Mouse (Mus musculus): ENCODE measurements around the gene Unc93a. TPM values are rescaled to one million over a fixed set of nuclear protein-coding genes. Genes with fewer than 3 reads are reported as not detected.
"Not testable (repeated sequence)": the region's sequence is repeated elsewhere in the genome, so short reads cannot be mapped to it uniquely, and the experiment has no call there.

Gene Unc93a
- total and polyA plus RNA-seq, 3 experiments = 0.55 to 2.7 (median 2.4) TPM

- DNase-seq (ENCODE audit: extremely low read depth); H3K36me3 ChIP-seq (replicated peaks in 1 of 2; ENCODE audit: control insufficient read depth in 1 of 2, insufficient read depth in 1 of 2, low read length in 1 of 2); H3K9ac ChIP-seq (ENCODE audit: insufficient read depth, low read depth); H3K4me1 ChIP-seq (ENCODE audit: control insufficient read depth in 1 of 2, insufficient read depth in 2 of 2); H3K4me3 ChIP-seq (replicated peaks in 1 of 3; ENCODE audit: low read depth in 2 of 3, low read length in 2 of 3, poor library complexity in 1 of 3); H3K9me3 ChIP-seq (replicated peaks; ENCODE audit: low read length); H3K27ac ChIP-seq (ENCODE audit: insufficient read depth, low read depth); dilution Hi-C loops (cut with MboI; ENCODE audit: extremely low pct_ligation_motif_present, extremely low pct_unique_long_range_greater_than_20kb, low sequenced_read_pairs); H3K4me2 ChIP-seq (ENCODE audit: insufficient read depth, low read depth, poor library complexity, severe bottlenecking); H3K79me2 ChIP-seq (replicated peaks; ENCODE audit: control insufficient read depth, extremely low read depth, insufficient read depth, poor library complexity, severe bottlenecking); in situ Hi-C loops (cut with MboI; ENCODE audit: low pct_ligation_motif_present, low pct_unique_long_range_greater_than_20kb, low sequenced_read_pairs); H3K27me3 ChIP-seq (replicated peaks): not testable (repeated sequence)
- TF ChIP-seq SMC3 (IDR thresholded peaks at IDR 0.05; ENCODE audit: low read depth, low read length) (peak; percentile 28; the same call in 1 of the 2 replicates), CTCF (conservative IDR thresholded peaks at IDR 0.05 in 1 of 2, IDR thresholded peaks at IDR 0.05 in 1 of 2; ENCODE audit: low read depth in 2 of 2, low read length in 2 of 2) (peak in 1 of 2 experiments; percentile 36; a peak in 1 of 4 replicates)
These were observed 7.4 kb downstream of the Unc93a start for GRCm38 (mm10) chr17:13124241-13124640.

- H3K9ac ChIP-seq (ENCODE audit: insufficient read depth, low read depth); H3K36me3 ChIP-seq (replicated peaks in 1 of 2; ENCODE audit: control insufficient read depth in 1 of 2, insufficient read depth in 1 of 2, low read length in 1 of 2); H3K79me2 ChIP-seq (replicated peaks; ENCODE audit: control insufficient read depth, extremely low read depth, insufficient read depth, poor library complexity, severe bottlenecking); H3K27me3 ChIP-seq (replicated peaks); DNase-seq (ENCODE audit: extremely low read depth); in situ Hi-C loops (cut with MboI; ENCODE audit: low pct_ligation_motif_present, low pct_unique_long_range_greater_than_20kb, low sequenced_read_pairs); H3K4me2 ChIP-seq (ENCODE audit: insufficient read depth, low read depth, poor library complexity, severe bottlenecking); H3K4me1 ChIP-seq (ENCODE audit: control insufficient read depth in 1 of 2, insufficient read depth in 2 of 2); H3K9me3 ChIP-seq (replicated peaks; ENCODE audit: low read length); dilution Hi-C loops (cut with MboI; ENCODE audit: extremely low pct_ligation_motif_present, extremely low pct_unique_long_range_greater_than_20kb, low sequenced_read_pairs); H3K27ac ChIP-seq (ENCODE audit: insufficient read depth, low read depth); H3K4me3 ChIP-seq (replicated peaks in 1 of 3; ENCODE audit: low read depth in 2 of 3, low read length in 2 of 3, poor library complexity in 1 of 3): not testable (repeated sequence)
These were observed 8.1 kb downstream of the Unc93a start for GRCm38 (mm10) chr17:13123308-13124038.

GRCm38 (mm10) chr17:13112504-13113291 is 18.9 kb downstream of the Unc93a start:
- dilution Hi-C loops (cut with MboI; ENCODE audit: extremely low pct_ligation_motif_present, extremely low pct_unique_long_range_greater_than_20kb, low sequenced_read_pairs); H3K4me3 ChIP-seq (replicated peaks in 1 of 3; ENCODE audit: low read depth in 2 of 3, low read length in 2 of 3, poor library complexity in 1 of 3); H3K9me3 ChIP-seq (replicated peaks; ENCODE audit: low read length); H3K36me3 ChIP-seq (replicated peaks in 1 of 2; ENCODE audit: control insufficient read depth in 1 of 2, insufficient read depth in 1 of 2, low read length in 1 of 2); in situ Hi-C loops (cut with MboI; ENCODE audit: low pct_ligation_motif_present, low pct_unique_long_range_greater_than_20kb, low sequenced_read_pairs); H3K79me2 ChIP-seq (replicated peaks; ENCODE audit: control insufficient read depth, extremely low read depth, insufficient read depth, poor library complexity, severe bottlenecking); H3K4me1 ChIP-seq (ENCODE audit: control insufficient read depth in 1 of 2, insufficient read depth in 2 of 2); H3K4me2 ChIP-seq (ENCODE audit: insufficient read depth, low read depth, poor library complexity, severe bottlenecking); H3K27me3 ChIP-seq (replicated peaks); DNase-seq (ENCODE audit: extremely low read depth); H3K9ac ChIP-seq (ENCODE audit: insufficient read depth, low read depth); H3K27ac ChIP-seq (ENCODE audit: insufficient read depth, low read depth): not testable (repeated sequence)

- H3K36me3 ChIP-seq (replicated peaks in 1 of 2; ENCODE audit: control insufficient read depth in 1 of 2, insufficient read depth in 1 of 2, low read length in 1 of 2); H3K27ac ChIP-seq (ENCODE audit: insufficient read depth, low read depth); in situ Hi-C loops (cut with MboI; ENCODE audit: low pct_ligation_motif_present, low pct_unique_long_range_greater_than_20kb, low sequenced_read_pairs); dilution Hi-C loops (cut with MboI; ENCODE audit: extremely low pct_ligation_motif_present, extremely low pct_unique_long_range_greater_than_20kb, low sequenced_read_pairs); H3K4me1 ChIP-seq (ENCODE audit: control insufficient read depth in 1 of 2, insufficient read depth in 2 of 2); H3K9ac ChIP-seq (ENCODE audit: insufficient read depth, low read depth); DNase-seq (ENCODE audit: extremely low read depth); H3K4me3 ChIP-seq (replicated peaks in 1 of 3; ENCODE audit: low read depth in 2 of 3, low read length in 2 of 3, poor library complexity in 1 of 3); H3K27me3 ChIP-seq (replicated peaks); H3K9me3 ChIP-seq (replicated peaks; ENCODE audit: low read length); H3K79me2 ChIP-seq (replicated peaks; ENCODE audit: control insufficient read depth, extremely low read depth, insufficient read depth, poor library complexity, severe bottlenecking); H3K4me2 ChIP-seq (ENCODE audit: insufficient read depth, low read depth, poor library complexity, severe bottlenecking): not testable (repeated sequence)
These were observed 25.0 kb downstream of the Unc93a start for GRCm38 (mm10) chr17:13106563-13106962.

- H3K36me3 ChIP-seq (replicated peaks in 1 of 2; ENCODE audit: control insufficient read depth in 1 of 2, insufficient read depth in 1 of 2, low read length in 1 of 2); H3K9me3 ChIP-seq (replicated peaks; ENCODE audit: low read length); H3K4me3 ChIP-seq (replicated peaks in 1 of 3; ENCODE audit: low read depth in 2 of 3, low read length in 2 of 3, poor library complexity in 1 of 3); H3K79me2 ChIP-seq (replicated peaks; ENCODE audit: control insufficient read depth, extremely low read depth, insufficient read depth, poor library complexity, severe bottlenecking); H3K27me3 ChIP-seq (replicated peaks); H3K27ac ChIP-seq (ENCODE audit: insufficient read depth, low read depth); in situ Hi-C loops (cut with MboI; ENCODE audit: low pct_ligation_motif_present, low pct_unique_long_range_greater_than_20kb, low sequenced_read_pairs); H3K9ac ChIP-seq (ENCODE audit: insufficient read depth, low read depth); H3K4me1 ChIP-seq (ENCODE audit: control insufficient read depth in 1 of 2, insufficient read depth in 2 of 2); H3K4me2 ChIP-seq (ENCODE audit: insufficient read depth, low read depth, poor library complexity, severe bottlenecking); dilution Hi-C loops (cut with MboI; ENCODE audit: extremely low pct_ligation_motif_present, extremely low pct_unique_long_range_greater_than_20kb, low sequenced_read_pairs): not testable (repeated sequence)
- peak; percentile 5 for DNase-seq (ENCODE audit: extremely low read depth)
These were observed 38.6 kb downstream of the Unc93a start for GRCm38 (mm10) chr17:13092960-13093359.
